Mouse (Mus musculus): ENCODE measurements around the gene Cdca7l. TPM values are rescaled to one million over a fixed set of nuclear protein-coding genes. Genes with fewer than 3 reads are reported as not detected.
"Not testable (repeated sequence)": the region's sequence is repeated elsewhere in the genome, so short reads cannot be mapped to it uniquely, and the experiment has no call there.

Gene Cdca7l
- total RNA-seq, 4 experiments from 2014 or later = 0.81 to 2.7 (median 1.5) TPM

DNA sequence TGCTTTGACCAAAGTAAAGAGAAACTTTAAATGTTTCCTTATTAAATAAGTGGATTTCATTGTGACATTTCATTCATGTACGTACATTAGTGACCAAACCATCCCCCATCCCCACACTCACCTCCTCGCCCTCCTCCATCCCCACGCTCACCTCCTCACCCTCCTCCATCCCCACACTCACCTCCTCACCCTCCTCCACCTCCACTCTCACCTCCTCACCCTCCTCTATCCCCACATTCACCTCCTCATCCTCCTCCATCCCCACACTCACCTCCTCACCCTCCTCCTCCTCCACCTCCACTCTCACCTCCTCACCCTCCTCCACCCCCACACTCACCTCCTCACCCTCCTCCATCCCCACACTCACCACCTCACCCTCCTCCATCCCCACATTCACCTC lies 57.2 kb downstream of the Cdca7l start:
- no peak for DNase-seq (ENCODE audit: low spot score in 2 of 2)

DNA sequence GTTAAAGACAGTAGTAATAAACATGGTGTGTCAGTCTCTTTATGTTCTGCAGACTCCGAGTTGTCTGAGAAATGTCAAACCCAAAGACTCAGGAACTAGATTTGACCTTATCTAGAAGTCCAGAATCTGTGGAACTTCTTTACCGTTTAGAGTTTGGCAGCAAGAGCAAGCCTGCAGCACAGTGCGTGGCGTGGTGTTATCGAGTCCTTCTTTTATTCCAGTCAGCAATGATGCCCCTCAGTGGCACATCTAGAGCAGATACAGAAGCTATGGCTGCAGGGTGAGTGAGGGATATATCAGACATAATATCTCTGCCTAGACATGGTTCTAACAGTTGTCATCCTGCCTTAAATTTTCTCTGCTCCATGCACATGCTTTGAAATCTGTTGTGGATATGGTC lies 58.6 kb downstream of the Cdca7l start:
- DNase-seq (ENCODE audit: low spot score in 2 of 2) = no peak

DNA sequence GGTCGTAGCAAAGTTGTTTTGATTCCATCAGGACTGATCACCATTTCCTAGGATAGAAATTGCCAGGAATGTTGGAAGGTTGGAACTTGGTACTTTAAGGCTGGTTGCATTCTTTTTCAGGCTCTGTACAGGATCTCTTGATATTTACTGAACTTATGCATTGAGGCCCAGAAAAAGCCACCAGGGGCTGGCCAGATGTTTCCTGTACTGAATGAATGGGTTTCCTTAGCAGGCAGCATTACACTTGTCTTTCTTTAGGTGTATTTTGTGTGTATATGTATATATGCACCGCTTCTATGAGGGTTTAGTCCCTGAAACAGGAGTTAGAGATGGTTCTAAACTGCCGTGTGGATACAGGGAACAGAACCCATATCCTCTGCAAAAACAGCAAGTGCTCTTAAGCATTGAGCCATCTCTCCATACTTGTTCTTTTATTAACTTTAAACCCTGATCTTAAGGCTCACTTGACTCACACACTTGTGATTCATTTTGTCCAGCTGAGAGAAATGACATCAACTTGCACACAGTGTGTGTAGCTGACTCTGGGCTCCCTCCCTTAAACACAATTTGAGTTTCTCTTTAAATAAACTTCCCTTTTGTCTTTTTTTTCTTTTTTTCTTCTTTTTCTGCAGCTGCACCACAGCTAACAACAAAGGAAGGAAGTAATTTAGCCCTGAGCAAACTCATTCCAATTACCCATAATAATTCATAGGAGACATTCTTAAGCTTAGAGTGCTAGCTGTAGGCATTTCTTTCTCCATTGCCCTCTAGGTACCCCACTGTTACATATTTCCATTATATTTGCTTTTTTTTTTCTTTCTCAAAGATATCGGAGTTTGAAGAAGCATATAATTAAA lies 63.8 kb downstream of the Cdca7l start:
- DNase-seq (ENCODE audit: low spot score in 2 of 2) = no peak

DNA sequence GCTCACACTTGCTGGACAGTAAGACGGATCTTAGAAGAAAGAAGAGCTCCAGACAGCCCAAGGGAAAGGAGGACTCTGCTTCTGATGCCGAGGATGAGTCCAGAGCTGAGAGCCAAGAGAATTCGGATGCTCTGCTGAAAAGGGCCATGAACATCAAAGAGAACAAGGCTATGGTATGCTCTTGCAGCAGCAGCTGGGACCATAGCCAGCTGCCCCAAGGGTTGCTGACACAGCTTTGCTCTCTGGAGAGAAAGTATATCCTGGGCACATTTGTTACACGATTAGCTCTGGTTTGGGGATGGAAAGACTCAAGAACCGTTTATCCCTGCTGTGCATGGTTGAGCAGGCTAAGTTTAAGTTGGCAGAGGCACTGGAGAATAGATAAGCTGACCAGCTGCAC lies 68.2 kb downstream of the Cdca7l start:
- no peak for DNase-seq (ENCODE audit: low spot score in 2 of 2)

DNA sequence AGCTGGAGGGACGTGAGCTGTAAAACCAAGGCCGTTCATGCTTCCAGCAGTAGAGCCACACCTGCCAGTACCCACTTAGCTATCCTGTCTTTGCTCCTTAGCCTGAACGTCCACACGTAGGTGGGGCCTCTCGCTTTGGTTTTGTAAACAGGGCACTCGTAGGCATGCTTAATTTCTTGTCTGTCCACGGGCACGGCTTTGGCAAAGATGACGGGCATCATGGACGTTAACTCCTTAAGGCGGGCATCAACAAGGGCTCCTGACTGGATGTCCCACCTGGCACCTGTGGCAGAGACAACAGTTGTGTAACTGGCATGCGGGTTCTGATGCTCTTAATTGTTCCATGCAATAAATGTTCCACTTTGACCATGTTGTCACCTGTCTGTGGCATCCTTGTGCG lies 74.3 kb downstream of the Cdca7l start:
- no peak for DNase-seq (ENCODE audit: low spot score in 2 of 2)

DNA sequence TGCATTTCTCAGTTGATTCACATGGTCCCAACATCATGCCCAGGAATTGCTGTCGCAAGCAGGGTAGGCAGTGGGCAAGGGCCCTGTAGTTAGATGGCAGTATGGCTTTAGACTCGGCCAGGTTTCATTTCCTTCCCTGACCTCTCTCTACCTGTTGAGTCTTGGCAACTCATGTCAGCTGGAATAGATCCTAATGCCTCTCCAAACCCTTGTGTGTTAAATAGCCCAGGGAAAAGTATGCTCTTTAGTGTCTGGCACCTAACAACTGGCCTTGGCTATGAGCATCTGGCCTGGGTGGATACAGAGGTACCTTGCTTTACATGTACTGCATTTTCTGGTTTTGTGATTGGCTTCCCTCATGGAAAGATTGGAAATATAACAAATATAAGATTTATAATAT lies 80.5 kb downstream of the Cdca7l start:
- no peak for DNase-seq (ENCODE audit: low spot score in 2 of 2)

DNA sequence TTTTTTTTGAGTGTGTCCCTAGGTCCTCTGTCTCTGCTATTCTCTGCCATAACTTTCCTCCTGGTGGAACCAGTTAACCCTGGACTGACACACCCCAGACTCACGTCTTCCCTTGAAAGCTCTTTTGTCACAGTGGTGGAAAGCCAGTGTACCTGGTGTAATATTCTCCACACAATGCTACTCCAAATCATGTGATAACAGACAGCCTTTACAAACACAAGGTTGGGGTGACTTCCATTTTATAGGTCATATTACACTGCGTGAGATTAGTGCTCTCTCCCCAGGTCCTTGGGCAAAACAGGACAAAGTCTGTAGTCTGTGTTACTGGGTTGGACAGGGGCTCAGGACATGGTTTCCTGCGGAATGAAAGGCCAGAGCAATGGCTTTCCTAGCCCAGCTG lies 83.3 kb downstream of the Cdca7l start:
- DNase-seq (ENCODE audit: low spot score in 2 of 2) = no peak

DNA sequence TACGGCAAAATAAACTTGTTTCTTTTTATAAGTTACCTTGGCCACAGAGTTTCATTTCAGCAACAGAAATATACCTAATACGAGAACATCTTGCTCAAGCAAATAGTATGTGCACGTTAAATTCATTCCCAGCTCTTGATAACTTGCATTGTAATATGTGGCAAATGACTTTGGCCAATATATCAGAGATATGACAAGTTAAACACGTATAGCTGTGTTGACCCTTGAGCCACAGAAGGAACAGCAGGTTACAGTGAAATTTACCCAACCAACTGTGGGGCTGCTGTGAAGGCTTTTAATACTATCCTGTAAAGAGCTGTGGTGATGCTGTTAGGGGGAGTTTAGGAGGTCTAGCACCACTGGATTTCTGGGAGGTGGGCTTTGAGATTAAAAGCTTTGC lies 96.7 kb downstream of the Cdca7l start:
- DNase-seq (ENCODE audit: low spot score in 2 of 2) = not testable (repeated sequence)

DNA sequence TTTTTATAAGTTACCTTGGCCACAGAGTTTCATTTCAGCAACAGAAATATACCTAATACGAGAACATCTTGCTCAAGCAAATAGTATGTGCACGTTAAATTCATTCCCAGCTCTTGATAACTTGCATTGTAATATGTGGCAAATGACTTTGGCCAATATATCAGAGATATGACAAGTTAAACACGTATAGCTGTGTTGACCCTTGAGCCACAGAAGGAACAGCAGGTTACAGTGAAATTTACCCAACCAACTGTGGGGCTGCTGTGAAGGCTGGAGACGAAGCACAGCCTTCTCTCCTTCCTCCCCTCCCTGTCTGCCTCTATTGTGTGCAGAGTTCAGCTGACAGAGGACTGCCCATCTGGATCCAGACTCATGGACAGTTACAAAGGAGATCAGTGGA lies 97.3 kb downstream of the Cdca7l start:
- DNase-seq (ENCODE audit: low spot score in 2 of 2) = not testable (repeated sequence)

DNA sequence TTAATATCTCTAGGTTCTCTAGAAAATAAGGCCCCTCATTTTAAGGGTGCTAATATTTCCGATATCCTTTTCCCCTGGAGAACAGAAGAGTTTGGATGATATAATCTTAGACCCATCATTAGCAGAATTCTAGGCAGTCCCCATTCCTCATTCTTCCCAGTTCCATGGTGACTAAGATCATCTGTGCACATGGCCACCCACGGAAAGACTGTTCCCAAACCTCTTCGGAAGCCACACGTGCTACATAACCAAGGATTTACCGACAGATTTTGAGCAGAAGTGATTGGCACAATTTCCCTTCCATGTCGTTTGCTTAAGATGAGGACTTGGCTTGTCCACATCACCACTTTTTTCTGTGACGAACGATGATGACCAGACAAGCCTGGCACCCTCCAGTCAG lies 99.6 kb downstream of the Cdca7l start:
- DNase-seq (ENCODE audit: low spot score in 2 of 2) = peak; percentile 34 to 38

DNA sequence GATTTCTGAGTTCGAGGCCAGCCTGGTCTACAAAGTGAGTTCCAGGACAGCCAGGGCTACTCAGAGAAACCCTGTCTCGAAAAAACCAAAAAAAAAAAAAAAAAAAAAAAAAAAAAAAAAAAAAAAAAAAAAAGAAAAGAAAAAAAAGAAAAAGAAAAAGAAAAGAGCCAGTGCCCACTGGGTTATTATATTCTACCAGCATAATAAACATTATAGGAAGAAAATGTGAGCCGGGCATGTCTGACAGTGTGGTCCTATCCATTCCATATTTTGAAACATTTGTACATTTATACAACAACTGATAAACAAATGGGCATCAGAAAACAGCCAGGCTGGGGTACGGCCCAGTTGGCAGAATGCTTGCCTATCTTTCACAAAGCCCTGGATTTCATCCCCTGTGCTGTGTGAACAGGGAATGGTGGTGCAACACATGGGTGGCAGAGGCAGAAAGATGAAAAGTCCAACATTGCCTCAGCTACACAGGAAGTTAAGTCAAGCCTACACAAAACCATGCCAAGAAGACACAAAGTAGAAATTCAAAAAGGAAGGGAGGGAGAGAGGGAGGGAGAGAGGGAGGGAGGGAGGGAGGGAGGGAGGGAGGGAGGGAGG lies 101.2 kb downstream of the Cdca7l start:
- not testable (repeated sequence) for DNase-seq (ENCODE audit: low spot score in 2 of 2)

DNA sequence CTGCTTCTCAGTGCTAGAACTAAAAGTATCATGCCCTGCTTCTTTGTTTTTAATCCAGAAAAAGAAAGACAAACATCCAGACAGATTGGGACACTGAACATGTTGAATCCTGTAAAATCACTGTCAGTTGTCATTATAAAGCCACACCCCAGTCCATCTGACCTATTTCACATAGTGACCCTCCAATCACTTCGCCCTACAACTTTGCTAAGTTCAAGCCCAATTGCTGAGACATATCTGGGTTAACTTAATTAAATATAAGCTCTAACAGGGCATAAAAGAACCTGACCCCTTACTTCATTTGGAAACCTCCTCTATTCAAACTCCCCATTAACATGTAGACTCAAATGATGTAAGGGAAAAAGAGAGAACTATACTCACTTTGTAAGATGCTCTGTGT lies 107.3 kb downstream of the Cdca7l start:
- no peak for DNase-seq (ENCODE audit: low spot score in 2 of 2)

DNA sequence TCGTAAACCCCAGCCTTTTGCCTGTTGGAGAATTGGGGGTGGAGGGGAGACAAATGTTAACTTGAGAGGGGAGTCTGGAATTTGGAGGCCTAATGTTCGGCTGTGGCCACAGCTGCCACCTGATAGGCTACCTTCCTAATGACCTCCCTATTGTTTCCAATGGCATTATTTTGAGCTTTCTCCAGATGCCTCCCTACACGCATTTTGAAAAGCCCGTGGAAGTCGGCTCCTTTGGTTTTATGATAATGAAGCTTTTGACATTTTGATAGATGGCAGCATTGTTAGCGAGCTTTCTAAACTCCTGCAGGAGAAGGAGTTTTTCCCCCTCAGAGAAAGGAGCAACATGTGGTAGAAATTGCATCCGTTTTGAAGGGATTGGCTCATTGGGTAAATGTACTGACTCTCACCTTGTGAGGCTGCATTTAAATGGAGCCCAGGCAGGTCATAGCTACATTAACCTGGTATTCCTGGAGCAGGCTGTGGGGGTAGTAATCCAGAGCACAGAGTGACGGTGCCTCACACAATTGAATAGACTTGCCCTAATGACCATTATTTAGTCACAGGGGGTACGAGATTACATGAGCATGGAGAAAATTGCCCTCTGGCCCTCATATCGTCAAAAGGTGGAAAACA lies 110.6 kb downstream of the Cdca7l start:
- no peak for DNase-seq (ENCODE audit: low spot score in 2 of 2)

DNA sequence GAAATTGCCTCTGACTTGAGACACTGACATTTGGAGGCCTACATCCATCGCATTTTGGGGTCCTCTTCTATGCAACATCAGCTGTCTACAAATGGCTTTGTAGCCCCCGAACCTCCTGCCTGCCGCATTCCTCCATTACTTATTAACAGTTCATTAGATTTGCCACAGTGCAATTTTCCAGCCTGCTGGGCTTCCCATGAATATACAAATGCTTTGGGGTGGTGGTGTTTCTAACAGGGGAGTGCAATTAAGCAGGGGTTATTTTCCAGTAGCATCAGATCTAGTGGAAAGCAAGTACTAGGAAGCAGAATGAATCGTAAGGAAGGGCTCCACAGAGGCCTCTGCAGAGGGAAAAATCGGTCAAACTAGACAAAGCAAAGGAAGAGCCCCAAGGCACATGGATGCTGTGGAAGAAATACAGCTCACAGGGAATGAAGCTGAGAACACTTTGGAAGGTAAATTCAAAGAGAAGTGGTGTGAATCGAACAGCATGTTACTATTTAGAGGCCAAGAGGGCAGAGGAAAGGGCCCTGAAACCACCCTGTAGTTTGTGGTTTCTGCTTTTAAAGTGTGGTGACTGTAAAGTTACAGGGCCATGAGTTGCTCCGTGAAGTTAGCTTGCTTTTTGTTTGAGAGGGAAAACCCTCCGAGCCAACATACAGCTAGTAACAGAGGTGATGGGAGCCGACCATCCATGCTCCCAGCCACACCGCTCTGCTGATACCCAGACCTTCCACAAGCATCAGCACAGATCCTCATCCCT lies 111.9 kb downstream of the Cdca7l start:
- DNase-seq (ENCODE audit: low spot score in 2 of 2) = no peak
